Mouse (Mus musculus) heart, postnatal 0 days (tissue): ENCODE data around the gene Klhdc7b.

Source experiments
- CTCF ChIP-seq: IDR thresholded peaks from 2 replicates; pipeline ENCODE4 v1.5.1; 2016; ENCODE audit warnings: antibody characterized with exemption, control low read depth, low read depth
- EP300 ChIP-seq: IDR thresholded peaks from 2 replicates; pipeline ENCODE4 v1.6.1; 2016; ENCODE audit warnings: antibody characterized with exemption, low read depth

DNA sequence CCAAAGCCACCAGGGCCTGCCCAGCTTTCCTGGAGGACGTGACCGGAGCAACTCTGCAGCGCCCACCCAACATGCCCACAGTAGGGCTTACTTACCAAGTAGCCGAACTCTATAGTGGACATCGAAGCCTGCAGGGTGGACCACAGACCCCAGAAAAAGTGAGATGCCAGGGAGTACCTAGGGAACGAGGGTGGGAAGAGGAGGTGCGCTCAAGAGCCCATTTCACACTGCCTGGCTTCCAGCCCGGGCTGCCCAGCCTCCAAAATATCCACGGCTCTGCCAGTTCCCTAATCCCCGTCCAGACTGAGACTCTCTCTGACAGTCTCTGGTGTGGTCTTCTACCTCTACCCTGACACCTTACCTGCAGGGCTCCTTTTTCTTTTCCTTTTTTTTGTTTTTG lies 42.0 kb downstream of the Klhdc7b start:
- no peak for TF ChIP-seq CTCF
- TF ChIP-seq EP300 = no peak
